Mouse (Mus musculus): ENCODE results near the gene Dnah8. TPM values are rescaled to one million over a fixed set of nuclear protein-coding genes. Genes with fewer than 3 reads are reported as not detected.

Gene Dnah8
- polyA plus RNA-seq, 1 experiment from 2014 or later = 1.5 TPM

GRCm38 (mm10) chr17:30764276-30764675 is 140.1 kb downstream of the Dnah8 start:
- Histone ChIP-seq H3K9me3 (replicated peaks; ENCODE audit: control insufficient read depth, low read length) (no peaks in the 10 kb centered on the region), H3K4me2 (ENCODE audit: low read depth, low read length) (no peak overlapping the region), H3K27ac (replicated peaks; ENCODE audit: low read depth, low read length) (no peak overlapping the region), H3K4me3 (ENCODE audit: low read depth, low read length) (no peak overlapping the region), H3K36me3 (replicated peaks; ENCODE audit: control insufficient read depth, insufficient read depth, low read depth, low read length) (no peaks in the 10 kb centered on the region), H3K4me1 (ENCODE audit: control insufficient read depth, insufficient read depth, low read length) (no peaks in the 10 kb centered on the region), H3K9ac (replicated peaks; ENCODE audit: low read length) (no peak overlapping the region), H3K27me3 (ENCODE audit: control insufficient read depth, insufficient read depth, low read length) (no peaks in the 10 kb centered on the region)
- ATAC-seq (replicated peaks; ENCODE audit: insufficient number of reproducible peaks, low FRiP score, low TSS enrichment, low read depth) = no peak
- WGBS = 92% methylated on average over 8 of the region's 8 CpGs
- no peak for DNase-seq (ENCODE audit: low spot score)

- Histone ChIP-seq H3K27ac (replicated peaks; ENCODE audit: low read depth, low read length) (no peak overlapping the region), H3K9me3 (replicated peaks; ENCODE audit: control insufficient read depth, low read length) (no peaks in the 10 kb centered on the region), H3K4me2 (ENCODE audit: low read depth, low read length) (no peak overlapping the region), H3K4me3 (ENCODE audit: low read depth, low read length) (no peak overlapping the region), H3K36me3 (replicated peaks; ENCODE audit: control insufficient read depth, insufficient read depth, low read depth, low read length) (no peaks in the 10 kb centered on the region), H3K4me1 (ENCODE audit: control insufficient read depth, insufficient read depth, low read length) (no peaks in the 10 kb centered on the region), H3K9ac (replicated peaks; ENCODE audit: low read length) (no peak overlapping the region), H3K27me3 (ENCODE audit: control insufficient read depth, insufficient read depth, low read length) (no peaks in the 10 kb centered on the region)
- ATAC-seq (replicated peaks; ENCODE audit: insufficient number of reproducible peaks, low FRiP score, low TSS enrichment, low read depth) (no peak), DNase-seq (ENCODE audit: low spot score) (no peak)
Observed at GRCm38 (mm10) chr17:30774416-30774815, 150.3 kb downstream of the Dnah8 start.

- H3K27me3 ChIP-seq (ENCODE audit: control insufficient read depth, insufficient read depth, low read length) = no peaks in the 10 kb centered on the region
- H3K4me2 ChIP-seq (ENCODE audit: low read depth, low read length) = no peak overlapping the region
- H3K4me1 ChIP-seq (ENCODE audit: control insufficient read depth, insufficient read depth, low read length) = no peaks in the 10 kb centered on the region
- no peak overlapping the region for H3K27ac ChIP-seq (replicated peaks; ENCODE audit: low read depth, low read length)
- no peaks in the 10 kb centered on the region for H3K9me3 ChIP-seq (replicated peaks; ENCODE audit: control insufficient read depth, low read length)
- H3K36me3 ChIP-seq (replicated peaks; ENCODE audit: control insufficient read depth, insufficient read depth, low read depth, low read length) = no peaks in the 10 kb centered on the region
- 32% methylated on average over 5 of the region's 5 CpGs for WGBS
- no peak for ATAC-seq (replicated peaks; ENCODE audit: insufficient number of reproducible peaks, low FRiP score, low TSS enrichment, low read depth)
- DNase-seq (ENCODE audit: low spot score) = peak; percentile 12
- no peak overlapping the region for H3K4me3 ChIP-seq (ENCODE audit: low read depth, low read length)
- no peak overlapping the region for H3K9ac ChIP-seq (replicated peaks; ENCODE audit: low read length)
Observed at GRCm38 (mm10) chr17:30775096-30775495, 150.9 kb downstream of the Dnah8 start.

GRCm38 (mm10) chr17:30781046-30781445 is 156.9 kb downstream of the Dnah8 start:
- WGBS = 79% methylated on average over 8 of the region's 8 CpGs
- Histone ChIP-seq H3K27me3 (ENCODE audit: control insufficient read depth, insufficient read depth, low read length) (no peaks in the 10 kb centered on the region), H3K9me3 (replicated peaks; ENCODE audit: control insufficient read depth, low read length) (no peaks in the 10 kb centered on the region), H3K9ac (replicated peaks; ENCODE audit: low read length) (no peak overlapping the region), H3K36me3 (replicated peaks; ENCODE audit: control insufficient read depth, insufficient read depth, low read depth, low read length) (no peaks in the 10 kb centered on the region), H3K27ac (replicated peaks; ENCODE audit: low read depth, low read length) (no peak overlapping the region), H3K4me2 (ENCODE audit: low read depth, low read length) (no peak overlapping the region), H3K4me1 (ENCODE audit: control insufficient read depth, insufficient read depth, low read length) (no peaks in the 10 kb centered on the region), H3K4me3 (ENCODE audit: low read depth, low read length) (no peak overlapping the region)
- DNase-seq (ENCODE audit: low spot score) = no peak
- ATAC-seq (replicated peaks; ENCODE audit: insufficient number of reproducible peaks, low FRiP score, low TSS enrichment, low read depth) = no peak

GRCm38 (mm10) chr17:30782286-30782685 is 158.1 kb downstream of the Dnah8 start:
- H3K4me3 ChIP-seq (ENCODE audit: low read depth, low read length) = no peak overlapping the region
- 84% methylated on average over 14 of the region's 14 CpGs for WGBS
- H3K27ac ChIP-seq (replicated peaks; ENCODE audit: low read depth, low read length) = no peak overlapping the region
- H3K4me2 ChIP-seq (ENCODE audit: low read depth, low read length) = no peak overlapping the region
- no peaks in the 10 kb centered on the region for H3K9me3 ChIP-seq (replicated peaks; ENCODE audit: control insufficient read depth, low read length)
- no peaks in the 10 kb centered on the region for H3K36me3 ChIP-seq (replicated peaks; ENCODE audit: control insufficient read depth, insufficient read depth, low read depth, low read length)
- H3K9ac ChIP-seq (replicated peaks; ENCODE audit: low read length) = no peak overlapping the region
- H3K4me1 ChIP-seq (ENCODE audit: control insufficient read depth, insufficient read depth, low read length) = no peaks in the 10 kb centered on the region
- ATAC-seq (replicated peaks; ENCODE audit: insufficient number of reproducible peaks, low FRiP score, low TSS enrichment, low read depth) = no peak
- no peaks in the 10 kb centered on the region for H3K27me3 ChIP-seq (ENCODE audit: control insufficient read depth, insufficient read depth, low read length)
- DNase-seq (ENCODE audit: low spot score) = no peak

GRCm38 (mm10) chr17:30788361-30788760 is 164.2 kb downstream of the Dnah8 start:
- Histone ChIP-seq H3K36me3 (replicated peaks; ENCODE audit: control insufficient read depth, insufficient read depth, low read depth, low read length) (no peaks in the 10 kb centered on the region), H3K9ac (replicated peaks; ENCODE audit: low read length) (no peak overlapping the region), H3K4me2 (ENCODE audit: low read depth, low read length) (no peak overlapping the region), H3K9me3 (replicated peaks; ENCODE audit: control insufficient read depth, low read length) (no peaks in the 10 kb centered on the region), H3K4me3 (ENCODE audit: low read depth, low read length) (no peak overlapping the region), H3K27me3 (ENCODE audit: control insufficient read depth, insufficient read depth, low read length) (no peaks in the 10 kb centered on the region), H3K27ac (replicated peaks; ENCODE audit: low read depth, low read length) (no peak overlapping the region), H3K4me1 (ENCODE audit: control insufficient read depth, insufficient read depth, low read length) (no peaks in the 10 kb centered on the region)
- 91% methylated on average over 8 of the region's 8 CpGs for WGBS
- no peak for DNase-seq (ENCODE audit: low spot score)
- no peak for ATAC-seq (replicated peaks; ENCODE audit: insufficient number of reproducible peaks, low FRiP score, low TSS enrichment, low read depth)

- H3K36me3 ChIP-seq (replicated peaks; ENCODE audit: control insufficient read depth, insufficient read depth, low read depth, low read length) = no peaks in the 10 kb centered on the region
- H3K27me3 ChIP-seq (ENCODE audit: control insufficient read depth, insufficient read depth, low read length) = no peaks in the 10 kb centered on the region
- no peaks in the 10 kb centered on the region for H3K9me3 ChIP-seq (replicated peaks; ENCODE audit: control insufficient read depth, low read length)
- DNase-seq (ENCODE audit: low spot score) = no peak
- H3K4me1 ChIP-seq (ENCODE audit: control insufficient read depth, insufficient read depth, low read length) = no peaks in the 10 kb centered on the region
- 91% methylated on average over 7 of the region's 7 CpGs for WGBS
- H3K9ac ChIP-seq (replicated peaks; ENCODE audit: low read length) = no peak overlapping the region
- H3K4me2 ChIP-seq (ENCODE audit: low read depth, low read length) = no peak overlapping the region
- no peak overlapping the region for H3K4me3 ChIP-seq (ENCODE audit: low read depth, low read length)
- ATAC-seq (replicated peaks; ENCODE audit: insufficient number of reproducible peaks, low FRiP score, low TSS enrichment, low read depth) = no peak
- H3K27ac ChIP-seq (replicated peaks; ENCODE audit: low read depth, low read length) = no peak overlapping the region
Observed at GRCm38 (mm10) chr17:30790816-30791215, 166.7 kb downstream of the Dnah8 start.

- no peaks in the 10 kb centered on the region for H3K4me1 ChIP-seq (ENCODE audit: control insufficient read depth, insufficient read depth, low read length)
- 84% methylated on average over 6 of the region's 6 CpGs for WGBS
- no peak overlapping the region for H3K27ac ChIP-seq (replicated peaks; ENCODE audit: low read depth, low read length)
- no peaks in the 10 kb centered on the region for H3K27me3 ChIP-seq (ENCODE audit: control insufficient read depth, insufficient read depth, low read length)
- DNase-seq (ENCODE audit: low spot score) (no peak), ATAC-seq (replicated peaks; ENCODE audit: insufficient number of reproducible peaks, low FRiP score, low TSS enrichment, low read depth) (no peak)
- H3K9ac ChIP-seq (replicated peaks; ENCODE audit: low read length) = no peak overlapping the region
- H3K36me3 ChIP-seq (replicated peaks; ENCODE audit: control insufficient read depth, insufficient read depth, low read depth, low read length) = no peaks in the 10 kb centered on the region
- H3K4me2 ChIP-seq (ENCODE audit: low read depth, low read length) = no peak overlapping the region
- H3K4me3 ChIP-seq (ENCODE audit: low read depth, low read length) = no peak overlapping the region
- no peaks in the 10 kb centered on the region for H3K9me3 ChIP-seq (replicated peaks; ENCODE audit: control insufficient read depth, low read length)
Observed at GRCm38 (mm10) chr17:30792396-30792795, 168.2 kb downstream of the Dnah8 start.
